Mouse (Mus musculus) liver, postnatal 0 days (tissue): ENCODE measurements around the gene R3hdm4.

ENCODE experiments used
- CTCF ChIP-seq: sonication (generic); IDR thresholded peaks from 2 replicates; pipeline ENCODE4 v1.5.1; 2016; ENCODE audit warnings: antibody characterized with exemption, low read depth
- EP300 ChIP-seq: IDR thresholded peaks from 2 replicates; pipeline ENCODE4 v1.6.1; 2016; ENCODE audit warnings: antibody characterized with exemption, low read depth, mild to moderate bottlenecking

GRCm38 (mm10) chr10:79920958-79921535 is at the start of gene R3hdm4:
- TF ChIP-seq CTCF (no peak), EP300 (no peak)
